Mouse (Mus musculus): ENCODE data around the gene Jmjd8. TPM values are rescaled to one million over a fixed set of nuclear protein-coding genes. Genes with fewer than 3 reads are reported as not detected.

Gene Jmjd8
- polyA plus RNA-seq, 1 experiment from 2014 or later = 39.5 TPM

DNA sequence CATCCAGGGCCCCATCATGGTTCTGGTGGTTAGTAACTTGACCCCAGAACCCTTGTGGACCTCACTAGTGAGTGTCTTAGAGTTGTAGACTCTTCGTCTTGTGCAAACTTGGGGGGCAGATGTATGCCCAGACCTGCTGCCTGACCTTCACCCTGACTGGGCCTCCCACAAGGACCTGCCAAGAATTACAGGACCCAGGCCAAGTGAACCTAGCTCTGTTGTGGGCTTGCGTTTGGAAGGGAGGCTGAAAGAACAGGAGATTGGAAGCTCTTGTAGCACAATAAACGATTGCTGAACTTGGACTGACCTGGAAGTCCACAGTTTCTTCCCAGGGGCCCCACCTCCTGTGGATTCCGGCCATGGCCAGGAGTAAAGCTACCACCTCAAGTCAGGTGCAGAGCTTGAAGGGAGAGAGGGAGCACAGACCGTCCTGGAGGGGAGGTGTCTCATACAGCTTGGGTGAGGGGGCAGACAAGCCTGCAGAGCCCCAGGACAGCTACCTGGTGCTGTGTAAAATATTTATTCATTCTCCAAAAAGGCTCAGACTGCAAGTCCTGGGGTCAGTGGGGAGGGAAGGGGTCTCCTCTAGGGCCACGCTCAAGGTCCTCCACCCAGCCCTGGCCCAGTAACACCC lies 5.4 kb downstream of the Jmjd8 start:
- no peak for ATAC-seq (replicated peaks; ENCODE audit: low FRiP score, low TSS enrichment, low read depth)
- H3K9ac ChIP-seq (ENCODE audit: low read length) = peak overlapping the region; percentile 69
- peaks cover 41% of the 10 kb centered on the region for H3K36me3 ChIP-seq (ENCODE audit: control insufficient read depth, insufficient read depth, low read length)
- H3K9me3 ChIP-seq (ENCODE audit: control insufficient read depth, low read length) = no peaks in the 10 kb centered on the region
- no peak for DNase-seq (ENCODE audit: low spot score)
- peak overlapping the region; percentile 73 for H3K4me2 ChIP-seq (ENCODE audit: low read length)
- H3K27me3 ChIP-seq (replicated peaks; ENCODE audit: control insufficient read depth, insufficient read depth, low read length) = no peaks in the 10 kb centered on the region
- peak overlapping the region; percentile 94 for H3K27ac ChIP-seq (ENCODE audit: low read depth)
- 21% methylated on average over 6 of the region's 6 CpGs for whole genome bisulfite sequencing
- H3K4me3 ChIP-seq (ENCODE audit: low read depth, low read length) = peak overlapping the region; percentile 61
- peaks cover 49% of the 10 kb centered on the region for H3K4me1 ChIP-seq (replicated peaks; ENCODE audit: control insufficient read depth, insufficient read depth, low read length)

DNA sequence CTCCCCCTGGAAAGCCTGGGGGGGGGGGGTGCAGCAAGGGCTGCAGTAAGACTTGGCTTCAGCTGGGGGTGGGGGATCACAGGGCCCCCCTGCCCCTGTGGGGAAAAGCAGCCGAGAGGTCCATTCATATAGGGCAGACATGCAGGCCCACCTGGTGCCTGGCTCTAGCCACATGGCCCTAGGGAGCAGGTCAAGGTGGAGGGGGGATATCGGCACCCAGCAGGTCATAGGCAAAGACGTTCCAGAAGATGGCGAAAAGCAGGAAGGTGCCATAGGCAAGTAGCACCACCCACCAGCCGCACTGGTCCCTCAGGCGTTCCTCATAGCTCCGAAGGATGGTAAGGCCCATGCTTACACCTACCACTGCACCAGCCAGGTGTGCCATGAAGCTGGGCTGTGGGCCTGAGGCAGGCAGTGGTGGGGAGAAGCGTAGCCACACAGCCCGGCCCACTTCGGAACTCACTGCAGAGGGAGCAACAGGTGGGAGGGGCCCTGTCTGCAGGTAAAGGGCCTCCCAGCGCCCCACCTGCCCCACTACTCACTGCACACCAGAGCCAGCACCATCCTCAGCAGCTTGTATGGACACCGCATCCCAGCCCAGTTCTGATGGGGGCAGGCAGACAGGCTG lies 6.0 kb downstream of the Jmjd8 start:
- DNase-seq (ENCODE audit: low spot score) = no peak
- H3K4me3 ChIP-seq (ENCODE audit: low read depth, low read length) = peak overlapping the region; percentile 61; the same call in 1 of the 2 replicates
- H3K36me3 ChIP-seq (ENCODE audit: control insufficient read depth, insufficient read depth, low read length) = peaks cover 47% of the 10 kb centered on the region
- WGBS = 83% methylated on average over 12 of the region's 12 CpGs
- ATAC-seq (replicated peaks; ENCODE audit: low FRiP score, low TSS enrichment, low read depth) = no peak
- no peak overlapping the region for H3K27ac ChIP-seq (ENCODE audit: low read depth)
- peaks cover 46% of the 10 kb centered on the region for H3K4me1 ChIP-seq (replicated peaks; ENCODE audit: control insufficient read depth, insufficient read depth, low read length)
- peak overlapping the region; percentile 69; the same call in 1 of the 2 replicates for H3K9ac ChIP-seq (ENCODE audit: low read length)
- H3K27me3 ChIP-seq (replicated peaks; ENCODE audit: control insufficient read depth, insufficient read depth, low read length) = no peaks in the 10 kb centered on the region
- peak overlapping the region; percentile 73 for H3K4me2 ChIP-seq (ENCODE audit: low read length)
- H3K9me3 ChIP-seq (ENCODE audit: control insufficient read depth, low read length) = no peaks in the 10 kb centered on the region

DNA sequence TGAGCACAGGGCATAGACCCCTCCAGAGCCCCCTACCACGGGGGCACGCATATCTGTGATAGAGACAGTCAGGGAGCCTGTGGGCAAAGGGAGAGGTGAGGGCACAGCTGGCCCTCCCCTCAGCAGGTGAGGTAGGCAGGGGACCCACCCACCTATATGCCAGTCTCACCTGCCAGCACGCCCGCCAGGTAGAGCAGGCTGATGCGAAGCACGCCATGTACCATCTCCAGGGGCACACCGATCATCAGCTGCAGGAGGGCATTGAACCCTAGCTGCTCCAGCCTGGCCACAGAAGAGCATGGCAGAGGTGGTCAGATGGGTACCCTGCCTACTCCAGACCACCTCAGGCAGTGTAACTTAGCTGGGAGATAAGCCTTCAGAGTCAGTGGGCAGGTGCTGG lies 6.6 kb downstream of the Jmjd8 start:
- Histone ChIP-seq H3K27ac (ENCODE audit: low read depth) (no peak overlapping the region), H3K27me3 (replicated peaks; ENCODE audit: control insufficient read depth, insufficient read depth, low read length) (no peaks in the 10 kb centered on the region), H3K4me3 (ENCODE audit: low read depth, low read length) (no peak overlapping the region), H3K9ac (ENCODE audit: low read length) (no peak overlapping the region), H3K9me3 (ENCODE audit: control insufficient read depth, low read length) (no peaks in the 10 kb centered on the region), H3K4me2 (ENCODE audit: low read length) (no peak overlapping the region), H3K4me1 (replicated peaks; ENCODE audit: control insufficient read depth, insufficient read depth, low read length) (peaks cover 40% of the 10 kb centered on the region), H3K36me3 (ENCODE audit: control insufficient read depth, insufficient read depth, low read length) (peaks cover 48% of the 10 kb centered on the region)
- ATAC-seq (replicated peaks; ENCODE audit: low FRiP score, low TSS enrichment, low read depth) (no peak), DNase-seq (ENCODE audit: low spot score) (no peak)
- 96% methylated on average over 7 of the region's 7 CpGs for WGBS

DNA sequence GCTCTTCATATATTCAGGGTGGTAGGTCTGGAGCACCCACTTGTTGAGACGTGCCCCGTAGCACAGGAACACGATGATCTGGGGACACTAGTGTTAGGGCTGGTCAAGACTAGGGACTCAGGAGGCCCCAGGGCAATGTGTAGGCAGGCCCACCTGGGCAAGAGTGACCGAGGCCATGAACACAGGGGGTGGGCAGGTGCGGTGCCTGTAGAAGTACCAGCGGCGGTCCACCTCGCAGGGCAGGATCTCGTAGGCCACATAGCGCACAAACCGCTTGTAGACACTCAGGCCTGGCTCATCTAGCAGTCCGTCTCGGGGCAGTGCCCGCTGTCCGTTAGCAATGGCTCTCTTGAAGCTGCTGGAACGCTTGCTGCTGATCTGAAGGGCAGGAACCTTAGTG lies 7.1 kb downstream of the Jmjd8 start:
- Histone ChIP-seq H3K27ac (ENCODE audit: low read depth) (no peak overlapping the region), H3K4me1 (replicated peaks; ENCODE audit: control insufficient read depth, insufficient read depth, low read length) (peaks cover 37% of the 10 kb centered on the region), H3K4me2 (ENCODE audit: low read length) (no peak overlapping the region), H3K9me3 (ENCODE audit: control insufficient read depth, low read length) (no peaks in the 10 kb centered on the region), H3K9ac (ENCODE audit: low read length) (no peak overlapping the region), H3K36me3 (ENCODE audit: control insufficient read depth, insufficient read depth, low read length) (peaks cover 48% of the 10 kb centered on the region), H3K4me3 (ENCODE audit: low read depth, low read length) (no peak overlapping the region), H3K27me3 (replicated peaks; ENCODE audit: control insufficient read depth, insufficient read depth, low read length) (no peaks in the 10 kb centered on the region)
- WGBS = 94% methylated on average over 16 of the region's 16 CpGs
- ATAC-seq (replicated peaks; ENCODE audit: low FRiP score, low TSS enrichment, low read depth) (no peak), DNase-seq (ENCODE audit: low spot score) (no peak)

DNA sequence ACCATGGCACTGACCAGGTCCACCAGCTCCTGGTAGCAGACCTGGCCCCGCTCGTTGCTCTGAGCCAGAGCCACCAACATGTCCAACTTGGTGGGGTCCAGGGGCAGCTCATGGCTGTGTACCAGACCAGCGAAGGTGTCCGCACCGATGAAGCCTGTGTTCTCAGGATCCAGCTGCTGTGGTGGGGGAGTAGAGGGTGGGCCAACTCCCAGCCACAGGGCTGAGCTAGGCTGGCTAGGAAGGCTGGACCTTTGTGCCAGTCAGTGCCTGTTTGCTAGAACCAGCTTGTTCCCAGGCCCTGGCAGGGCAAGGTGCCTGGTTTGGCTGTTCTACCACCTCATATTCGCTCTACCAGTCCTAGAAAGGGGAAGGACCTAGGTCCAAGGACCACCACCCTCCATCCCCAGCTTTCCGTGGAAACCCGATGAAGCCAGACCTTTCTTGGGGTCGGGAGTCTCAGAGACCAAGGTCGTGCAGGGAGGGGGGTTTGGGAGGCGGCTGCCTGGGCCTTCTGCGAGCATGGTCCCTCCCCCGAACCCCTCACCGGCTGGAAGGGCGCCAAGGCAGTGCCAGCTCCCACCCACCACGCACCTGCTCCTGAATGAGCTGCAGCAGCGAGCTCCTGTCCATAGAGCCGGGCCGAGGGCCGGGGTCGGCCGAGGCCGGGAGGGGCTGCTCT lies 7.9 kb downstream of the Jmjd8 start:
- ATAC-seq (replicated peaks; ENCODE audit: low FRiP score, low TSS enrichment, low read depth) = no peak
- peaks cover 29% of the 10 kb centered on the region for H3K4me1 ChIP-seq (replicated peaks; ENCODE audit: control insufficient read depth, insufficient read depth, low read length)

DNA sequence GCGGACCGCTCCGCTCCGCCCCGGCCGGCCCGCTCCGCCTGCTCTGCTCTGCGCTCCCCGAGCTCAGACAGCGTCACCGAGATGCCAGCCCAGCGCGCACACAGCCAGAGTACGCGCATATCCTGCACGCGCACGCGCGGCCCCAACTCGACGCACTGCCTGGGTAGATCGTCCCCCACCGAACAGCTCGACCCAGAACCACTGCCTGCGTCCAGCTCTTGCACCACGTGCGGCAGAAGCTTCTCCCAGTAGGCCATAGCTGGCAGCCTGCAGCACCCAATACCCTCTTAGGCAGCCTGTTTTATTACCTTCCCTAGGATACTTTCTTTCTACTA lies 8.4 kb downstream of the Jmjd8 start, which contains the start of gene Rhbdl1:
TSS of gene Rhbdl1 (minus strand) at position 220 of the 335 bp plus-strand sequence.
- H3K9me3 ChIP-seq (ENCODE audit: control insufficient read depth, low read length) = no peaks in the 10 kb centered on the region
- ATAC-seq (replicated peaks; ENCODE audit: low FRiP score, low TSS enrichment, low read depth) = peak; percentile 20; the same call in 1 of the 2 replicates
- H3K4me1 ChIP-seq (replicated peaks; ENCODE audit: control insufficient read depth, insufficient read depth, low read length) = peaks cover 24% of the 10 kb centered on the region
- H3K4me2 ChIP-seq (ENCODE audit: low read length) = peak within 1 kb of the TSS; percentile 72
- H3K9ac ChIP-seq (ENCODE audit: low read length) = peak within 1 kb of the TSS; percentile 37; the same call in 1 of the 2 replicates
- DNase-seq (ENCODE audit: low spot score) = peak; percentile 80
- peak within 1 kb of the TSS; percentile 19 for H3K27ac ChIP-seq (ENCODE audit: low read depth)
- WGBS = under 1% methylated on average over 29 of the region's 29 CpGs
- peaks cover 49% of the 10 kb centered on the region for H3K36me3 ChIP-seq (ENCODE audit: control insufficient read depth, insufficient read depth, low read length)
- no peaks in the 10 kb centered on the region for H3K27me3 ChIP-seq (replicated peaks; ENCODE audit: control insufficient read depth, insufficient read depth, low read length)
- H3K4me3 ChIP-seq (ENCODE audit: low read depth, low read length) = peak within 1 kb of the TSS; percentile 31

More for the DNA sequence above, 7.9 kb downstream of the Jmjd8 start:
- peak overlapping the region; percentile 19 for H3K27ac ChIP-seq (ENCODE audit: low read depth)
- 22% methylated on average over 23 of the region's 23 CpGs for WGBS
- H3K9ac ChIP-seq (ENCODE audit: low read length) = peak overlapping the region; percentile 37; the same call in 1 of the 2 replicates
- H3K9me3 ChIP-seq (ENCODE audit: control insufficient read depth, low read length) = no peaks in the 10 kb centered on the region
- H3K27me3 ChIP-seq (replicated peaks; ENCODE audit: control insufficient read depth, insufficient read depth, low read length) = no peaks in the 10 kb centered on the region
- H3K4me3 ChIP-seq (ENCODE audit: low read depth, low read length) = peak overlapping the region; percentile 31
- peak overlapping the region; percentile 72 for H3K4me2 ChIP-seq (ENCODE audit: low read length)
- peak; percentile 65 for DNase-seq (ENCODE audit: low spot score)
- H3K36me3 ChIP-seq (ENCODE audit: control insufficient read depth, insufficient read depth, low read length) = peaks cover 48% of the 10 kb centered on the region

DNA sequence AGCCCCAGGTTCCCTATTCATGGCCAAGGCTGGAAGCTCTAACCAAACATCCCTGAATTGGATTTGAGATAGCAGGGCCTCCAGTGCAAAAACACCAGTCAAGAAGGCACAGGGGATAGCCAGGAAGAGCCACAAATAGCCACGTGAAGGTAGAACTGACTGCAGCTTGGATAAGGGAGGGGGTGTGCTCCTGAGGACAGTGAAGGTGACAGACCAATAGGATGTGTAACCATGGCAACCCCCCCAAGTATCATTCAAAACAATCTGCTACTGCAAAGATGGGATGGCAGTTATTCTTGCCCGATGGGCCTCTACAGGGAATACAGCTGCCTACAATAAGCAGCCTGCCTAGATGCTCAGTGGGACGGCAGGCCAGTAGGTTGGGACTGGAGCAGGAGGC lies 8.9 kb downstream of the Jmjd8 start:
- Histone ChIP-seq H3K4me2 (ENCODE audit: low read length) (peak overlapping the region; percentile 72; the same call in 1 of the 2 replicates), H3K36me3 (ENCODE audit: control insufficient read depth, insufficient read depth, low read length) (peaks cover 54% of the 10 kb centered on the region), H3K4me3 (ENCODE audit: low read depth, low read length) (no peak overlapping the region), H3K9ac (ENCODE audit: low read length) (no peak overlapping the region), H3K27ac (ENCODE audit: low read depth) (no peak overlapping the region), H3K4me1 (replicated peaks; ENCODE audit: control insufficient read depth, insufficient read depth, low read length) (peaks cover 24% of the 10 kb centered on the region), H3K27me3 (replicated peaks; ENCODE audit: control insufficient read depth, insufficient read depth, low read length) (no peaks in the 10 kb centered on the region), H3K9me3 (ENCODE audit: control insufficient read depth, low read length) (no peaks in the 10 kb centered on the region)
- 46% methylated on average over 3 of the region's 3 CpGs for WGBS
- ATAC-seq (replicated peaks; ENCODE audit: low FRiP score, low TSS enrichment, low read depth) (no peak), DNase-seq (ENCODE audit: low spot score) (no peak)

DNA sequence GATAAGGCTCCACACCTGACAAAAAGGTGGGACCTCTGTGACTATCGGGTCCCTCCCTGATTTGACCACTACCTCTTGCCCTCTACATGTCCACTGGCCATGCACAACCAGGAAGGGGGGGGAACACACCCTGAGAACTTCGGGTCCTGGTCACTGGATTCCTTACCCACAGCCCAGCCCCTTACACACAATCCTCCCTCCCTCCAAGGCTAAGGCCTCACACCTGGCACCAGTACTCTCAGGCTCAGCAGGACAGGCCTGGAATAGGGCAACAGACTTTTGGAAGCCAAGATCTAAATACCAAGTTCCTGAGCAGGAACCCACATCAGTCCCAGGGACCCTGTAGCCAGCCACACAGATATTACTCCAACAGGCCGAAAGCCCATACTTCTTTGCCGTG lies 10.2 kb downstream of the Jmjd8 start:
- 85% methylated on average over 4 of the region's 4 CpGs for WGBS
- peaks cover 55% of the 10 kb centered on the region for H3K36me3 ChIP-seq (ENCODE audit: control insufficient read depth, insufficient read depth, low read length)
- H3K4me2 ChIP-seq (ENCODE audit: low read length) = no peak overlapping the region
- H3K9me3 ChIP-seq (ENCODE audit: control insufficient read depth, low read length) = no peaks in the 10 kb centered on the region
- H3K4me1 ChIP-seq (replicated peaks; ENCODE audit: control insufficient read depth, insufficient read depth, low read length) = peaks cover 31% of the 10 kb centered on the region
- no peak overlapping the region for H3K27ac ChIP-seq (ENCODE audit: low read depth)
- no peak for ATAC-seq (replicated peaks; ENCODE audit: low FRiP score, low TSS enrichment, low read depth)
- no peak overlapping the region for H3K4me3 ChIP-seq (ENCODE audit: low read depth, low read length)
- no peaks in the 10 kb centered on the region for H3K27me3 ChIP-seq (replicated peaks; ENCODE audit: control insufficient read depth, insufficient read depth, low read length)
- no peak overlapping the region for H3K9ac ChIP-seq (ENCODE audit: low read length)
- DNase-seq (ENCODE audit: low spot score) = no peak

Data from intestine, embryonic 14.5 days (tissue).